Mouse (Mus musculus) ES-Bruce4 (cell line): Measurements from ENCODE around the gene Prkd2.

Source experiments
- EP300 ChIP-seq: IDR thresholded peaks from 2 replicates; pipeline ENCODE4 v1.6.1; 2011; ENCODE audit warnings: low read depth, low read length; ENCODE audit not compliant: insufficient read depth
- POLR2A ChIP-seq: IDR thresholded peaks from one replicate; pipeline ENCODE4 v1.8.1; 2011; ENCODE audit warnings: low read length; ENCODE audit not compliant: insufficient read depth

- TF ChIP-seq POLR2A (no peak), EP300 (no peak)
Measured at GRCm38 (mm10) chr7:16826571-16826970, 16.1 kb upstream of the Prkd2 start.
